Mouse (Mus musculus): ENCODE results near the gene Anxa3. TPM values are rescaled to one million over a fixed set of nuclear protein-coding genes. Genes with fewer than 3 reads are reported as not detected.

Anxa3 gene
- polyA plus RNA-seq, 1 experiment from 2014 or later = 21.7 TPM

DNA sequence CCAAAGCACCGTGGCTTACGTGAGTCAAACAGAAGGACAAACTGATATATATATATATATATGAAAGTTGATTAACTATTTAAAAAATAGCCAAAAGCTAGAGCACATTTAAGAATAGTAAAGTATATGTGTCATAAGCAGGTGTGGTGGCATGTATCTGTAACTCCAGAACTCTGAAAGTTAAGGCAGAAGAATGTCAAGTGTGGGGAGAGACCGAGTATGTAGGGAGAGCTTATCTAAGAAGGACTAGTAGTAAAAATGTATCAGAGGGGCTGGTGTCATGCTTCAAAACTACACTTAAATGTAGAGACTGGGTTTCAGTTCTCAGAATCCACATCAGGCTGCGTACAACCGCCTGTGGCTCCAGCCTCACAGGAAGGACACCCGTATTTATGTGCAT, 4.3 kb downstream of the Anxa3 start:
- H3K4me3 ChIP-seq (replicated peaks) = no peak overlapping the region
- no peak overlapping the region for H3K9ac ChIP-seq (replicated peaks)
- ATAC-seq = no peak
- H3K4me1 ChIP-seq (replicated peaks) = 0 out of 2 replicates have a peak, but pooled peaks cover 7% of the 10 kb centered on the region
- H3K27ac ChIP-seq = no peak overlapping the region
- H3K36me3 ChIP-seq = no peaks in the 10 kb centered on the region
- WGBS = 94% methylated on average over 6 of the region's 6 CpGs
- H3K27me3 ChIP-seq = peaks cover 16% of the 10 kb centered on the region; the same call in 1 of the 2 replicates
- H3K9me3 ChIP-seq = no peaks in the 10 kb centered on the region
- H3K4me2 ChIP-seq (replicated peaks) = no peak overlapping the region

DNA sequence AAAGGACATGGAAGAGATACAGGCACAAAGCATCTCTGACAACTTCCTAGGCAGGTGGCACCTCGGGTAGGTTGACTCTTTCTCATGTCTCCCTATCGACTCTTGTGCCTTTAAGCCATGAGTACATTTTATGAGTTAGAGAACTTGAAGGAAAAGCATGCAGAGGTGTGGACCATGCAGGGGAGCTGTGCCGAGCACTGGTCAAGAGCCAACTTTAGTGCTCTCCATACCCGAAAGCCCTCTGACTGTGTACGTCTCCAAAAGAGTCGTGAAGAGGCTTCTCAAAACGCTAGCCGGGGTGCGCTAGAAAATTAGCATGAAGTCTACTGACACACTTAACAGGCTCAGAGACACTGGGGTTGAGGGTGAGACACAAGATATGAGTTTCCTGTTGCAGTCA, 6.0 kb downstream of the Anxa3 start:
- no peak overlapping the region for H3K4me3 ChIP-seq (replicated peaks)
- 95% methylated on average over 9 of the region's 9 CpGs for WGBS
- no peak overlapping the region for H3K9ac ChIP-seq (replicated peaks)
- ATAC-seq = no peak
- H3K4me2 ChIP-seq (replicated peaks) = no peak overlapping the region
- no peaks in the 10 kb centered on the region for H3K9me3 ChIP-seq
- no peaks in the 10 kb centered on the region for H3K4me1 ChIP-seq (replicated peaks)
- H3K27me3 ChIP-seq = peaks cover 6% of the 10 kb centered on the region; the same call in 1 of the 2 replicates
- H3K27ac ChIP-seq = no peak overlapping the region
- H3K36me3 ChIP-seq = no peaks in the 10 kb centered on the region

DNA sequence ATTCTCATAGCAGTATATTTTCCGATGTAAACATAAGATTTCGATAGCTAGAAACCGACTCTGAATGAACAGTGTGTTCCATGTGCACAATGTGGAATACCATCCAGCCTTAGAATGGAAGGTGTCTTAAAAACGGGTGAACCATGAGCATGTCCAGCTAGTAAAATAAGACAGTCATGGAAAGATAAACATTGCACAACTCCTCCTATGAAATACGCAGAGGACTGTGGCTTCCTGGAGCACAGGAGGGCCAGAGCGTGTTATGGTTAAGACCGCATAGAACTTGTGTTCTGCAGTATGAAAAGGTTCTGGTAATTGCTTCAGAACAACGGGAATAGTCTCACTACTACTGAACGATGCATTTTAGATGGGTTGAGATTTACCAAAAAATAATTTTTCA, 6.8 kb downstream of the Anxa3 start:
- no peak for ATAC-seq
- H3K36me3 ChIP-seq = no peaks in the 10 kb centered on the region
- 93% methylated on average over 9 of the region's 9 CpGs for WGBS
- H3K4me3 ChIP-seq (replicated peaks) = no peak overlapping the region
- no peak overlapping the region for H3K9ac ChIP-seq (replicated peaks)
- H3K27ac ChIP-seq = no peak overlapping the region
- H3K4me1 ChIP-seq (replicated peaks) = no peaks in the 10 kb centered on the region
- H3K27me3 ChIP-seq = peaks cover 3% of the 10 kb centered on the region; the same call in 1 of the 2 replicates
- no peak overlapping the region for H3K4me2 ChIP-seq (replicated peaks)
- no peaks in the 10 kb centered on the region for H3K9me3 ChIP-seq

DNA sequence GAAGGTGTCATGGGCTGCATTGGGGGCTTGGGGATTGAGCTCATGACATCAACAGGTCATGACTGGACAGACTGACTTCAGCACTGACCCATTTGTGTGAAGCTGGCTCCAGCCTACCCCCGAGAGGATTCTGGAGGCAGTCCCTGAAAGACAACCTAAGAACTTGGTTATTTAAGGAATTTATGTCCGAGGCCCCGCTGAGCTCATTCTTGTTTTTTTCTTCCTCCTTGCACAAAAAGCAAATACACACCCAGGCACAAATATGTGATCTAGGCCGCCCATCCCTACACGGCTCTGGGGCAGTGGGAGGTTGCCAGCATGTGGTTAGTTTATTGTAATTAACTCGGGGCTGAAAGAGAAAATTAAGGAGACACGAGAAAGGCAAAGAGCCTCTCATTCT, 9.0 kb downstream of the Anxa3 start:
- 35% methylated on average over 7 of the region's 7 CpGs for WGBS
- Histone ChIP-seq H3K36me3 (no peaks in the 10 kb centered on the region), H3K9me3 (no peaks in the 10 kb centered on the region), H3K4me2 (replicated peaks) (no peak overlapping the region), H3K9ac (replicated peaks) (no peak overlapping the region), H3K27ac (no peak overlapping the region), H3K4me1 (replicated peaks) (no peaks in the 10 kb centered on the region), H3K27me3 (no peaks in the 10 kb centered on the region), H3K4me3 (replicated peaks) (no peak overlapping the region)
- no peak for ATAC-seq

DNA sequence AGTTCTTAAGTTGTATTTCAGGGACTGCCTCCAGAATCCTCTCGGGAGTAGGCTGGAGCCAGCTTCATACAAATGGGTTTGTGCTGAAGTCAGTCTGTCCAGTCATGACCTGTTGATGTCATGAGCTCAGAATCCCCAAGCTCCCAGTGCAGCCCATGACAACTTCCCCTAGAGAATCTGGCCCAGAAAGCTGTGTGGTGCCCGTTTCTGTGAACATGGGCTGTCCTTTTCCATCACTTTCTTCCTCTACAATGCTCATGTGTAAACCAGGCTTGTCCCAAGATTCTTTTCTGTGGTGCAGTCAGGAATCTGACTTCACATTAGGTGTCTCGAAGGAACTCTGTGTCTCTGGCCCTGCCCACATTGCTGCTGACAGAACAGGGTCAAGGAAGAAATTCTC, 10.0 kb downstream of the Anxa3 start:
- Histone ChIP-seq H3K4me2 (replicated peaks) (no peak overlapping the region), H3K9me3 (no peaks in the 10 kb centered on the region), H3K27me3 (no peaks in the 10 kb centered on the region), H3K4me3 (replicated peaks) (no peak overlapping the region), H3K9ac (replicated peaks) (no peak overlapping the region), H3K27ac (no peak overlapping the region), H3K36me3 (no peaks in the 10 kb centered on the region), H3K4me1 (replicated peaks) (no peaks in the 10 kb centered on the region)
- 76% methylated on average over 3 of the region's 3 CpGs for WGBS
- no peak for ATAC-seq

- Histone ChIP-seq H3K9ac (replicated peaks) (no peak overlapping the region), H3K4me1 (replicated peaks) (no peaks in the 10 kb centered on the region), H3K36me3 (no peaks in the 10 kb centered on the region), H3K9me3 (no peaks in the 10 kb centered on the region), H3K4me3 (replicated peaks) (no peak overlapping the region), H3K27ac (no peak overlapping the region), H3K27me3 (no peaks in the 10 kb centered on the region), H3K4me2 (replicated peaks) (no peak overlapping the region)
- ATAC-seq = no peak
- 92% methylated on average over 4 of the region's 4 CpGs for WGBS
Observed at GRCm38 (mm10) chr5:96804304-96804703, 11.2 kb downstream of the Anxa3 start.

GRCm38 (mm10) chr5:96804813-96805212, 11.7 kb downstream of the Anxa3 start:
- H3K9ac ChIP-seq (replicated peaks) = no peak overlapping the region
- no peaks in the 10 kb centered on the region for H3K27me3 ChIP-seq
- WGBS = 82% methylated on average over 3 of the region's 3 CpGs
- H3K9me3 ChIP-seq = no peaks in the 10 kb centered on the region
- no peak for ATAC-seq
- H3K36me3 ChIP-seq = no peaks in the 10 kb centered on the region
- H3K4me1 ChIP-seq (replicated peaks) = no peaks in the 10 kb centered on the region
- H3K4me2 ChIP-seq (replicated peaks) = no peak overlapping the region
- no peak overlapping the region for H3K27ac ChIP-seq
- H3K4me3 ChIP-seq (replicated peaks) = no peak overlapping the region

DNA sequence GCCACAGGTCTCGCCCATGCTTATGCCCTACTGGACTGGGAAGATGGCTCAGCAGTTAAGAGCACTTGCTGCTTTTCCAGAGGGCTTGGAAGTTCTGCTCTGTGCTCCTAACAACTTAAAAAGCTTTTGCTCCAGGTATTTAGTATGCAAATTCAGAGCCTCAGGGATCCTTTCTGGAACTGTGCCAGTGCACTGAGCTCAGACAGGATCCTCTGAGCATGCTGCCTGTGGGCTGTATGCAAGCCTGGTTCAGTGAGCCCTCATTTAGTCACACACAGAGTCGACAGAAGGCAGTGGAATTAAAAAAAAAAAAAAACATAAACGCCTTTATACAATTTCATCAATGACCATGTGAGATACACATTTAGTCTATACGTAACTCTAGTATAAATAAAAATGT, 17.5 kb downstream of the Anxa3 start:
- Histone ChIP-seq H3K4me3 (replicated peaks) (no peak overlapping the region), H3K27ac (no peak overlapping the region), H3K9ac (replicated peaks) (no peak overlapping the region), H3K9me3 (no peaks in the 10 kb centered on the region), H3K4me2 (replicated peaks) (no peak overlapping the region), H3K27me3 (no peaks in the 10 kb centered on the region), H3K36me3 (no peaks in the 10 kb centered on the region), H3K4me1 (replicated peaks) (no peaks in the 10 kb centered on the region)
- no peak for ATAC-seq
- WGBS = 71% methylated on average over 4 of the region's 4 CpGs

DNA sequence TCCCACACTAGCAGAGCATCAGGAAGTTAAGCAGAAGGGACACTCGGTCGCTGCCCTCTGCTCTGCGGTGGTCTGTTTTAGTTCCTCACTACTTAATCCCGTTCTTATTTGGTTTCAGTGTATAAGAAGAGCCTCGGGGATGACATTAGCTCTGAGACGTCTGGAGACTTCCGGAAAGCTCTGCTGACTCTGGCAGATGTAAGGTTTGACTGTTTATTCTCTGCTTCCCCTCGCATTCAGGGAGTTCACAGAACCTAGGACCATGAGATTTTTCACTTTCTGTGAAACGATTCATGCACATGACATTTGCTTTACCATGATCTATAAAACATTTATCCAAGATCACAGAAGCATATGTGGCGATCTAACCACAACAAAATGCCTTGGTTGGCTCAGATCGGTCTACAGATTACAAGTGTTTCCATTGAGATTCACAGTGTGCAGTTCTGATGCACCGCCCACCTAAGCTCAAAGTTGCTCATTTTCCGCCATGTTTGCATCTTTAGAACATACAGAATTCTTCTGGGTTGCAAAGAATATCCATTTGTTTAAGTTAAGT, 31.7 kb downstream of the Anxa3 start:
- H3K4me3 ChIP-seq (replicated peaks) = no peak overlapping the region
- H3K9me3 ChIP-seq = no peaks in the 10 kb centered on the region
- H3K9ac ChIP-seq (replicated peaks) = no peak overlapping the region
- no peak overlapping the region for H3K4me2 ChIP-seq (replicated peaks)
- no peak overlapping the region for H3K27ac ChIP-seq
- H3K4me1 ChIP-seq (replicated peaks) = no peaks in the 10 kb centered on the region
- no peaks in the 10 kb centered on the region for H3K36me3 ChIP-seq
- no peak for ATAC-seq
- WGBS = 88% methylated on average over 13 of the region's 13 CpGs
- H3K27me3 ChIP-seq = no peaks in the 10 kb centered on the region

- no peak overlapping the region for H3K9ac ChIP-seq (replicated peaks)
- H3K27ac ChIP-seq = no peak overlapping the region
- no peaks in the 10 kb centered on the region for H3K4me1 ChIP-seq (replicated peaks)
- H3K4me2 ChIP-seq (replicated peaks) = no peak overlapping the region
- H3K36me3 ChIP-seq = no peaks in the 10 kb centered on the region
- no peaks in the 10 kb centered on the region for H3K27me3 ChIP-seq
- no peak for ATAC-seq
- 87% methylated on average over 1 of the region's 1 CpGs for WGBS
- H3K4me3 ChIP-seq (replicated peaks) = no peak overlapping the region
- no peaks in the 10 kb centered on the region for H3K9me3 ChIP-seq
Observed at GRCm38 (mm10) chr5:96827176-96827575, 34.0 kb downstream of the Anxa3 start.

GRCm38 (mm10) chr5:96834338-96834737, 41.2 kb downstream of the Anxa3 start:
- Histone ChIP-seq H3K9ac (replicated peaks) (no peak overlapping the region), H3K36me3 (no peaks in the 10 kb centered on the region), H3K4me2 (replicated peaks) (no peak overlapping the region), H3K27ac (no peak overlapping the region), H3K4me1 (replicated peaks) (no peaks in the 10 kb centered on the region), H3K4me3 (replicated peaks) (no peak overlapping the region), H3K27me3 (no peaks in the 10 kb centered on the region), H3K9me3 (no peaks in the 10 kb centered on the region)
- 73% methylated on average over 5 of the region's 5 CpGs for WGBS
- no peak for ATAC-seq

DNA sequence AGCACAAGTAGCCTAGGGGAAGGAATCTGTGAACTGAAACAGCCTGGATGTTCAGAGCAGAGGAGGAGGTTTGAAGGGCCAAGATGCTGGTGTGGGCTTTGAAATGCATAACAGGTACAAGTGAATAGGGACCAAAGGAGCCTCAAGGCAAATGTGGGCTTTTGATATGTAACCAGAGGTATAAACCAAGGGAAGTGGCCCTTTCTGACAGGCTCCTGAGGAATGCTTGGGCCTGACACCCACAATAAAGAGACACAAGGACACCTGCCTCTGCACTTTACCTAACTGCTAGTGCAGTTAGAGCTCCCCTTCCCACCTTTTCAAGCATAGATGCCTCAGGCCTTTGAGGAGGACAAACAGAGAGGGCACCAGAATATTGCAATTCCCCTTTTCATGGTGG, 54.8 kb downstream of the Anxa3 start:
- ATAC-seq = no peak
- no peaks in the 10 kb centered on the region for H3K27me3 ChIP-seq
- H3K9me3 ChIP-seq = no peaks in the 10 kb centered on the region
- no peak overlapping the region for H3K27ac ChIP-seq
- H3K9ac ChIP-seq (replicated peaks) = no peak overlapping the region
- no peak overlapping the region for H3K4me2 ChIP-seq (replicated peaks)
- H3K36me3 ChIP-seq = no peaks in the 10 kb centered on the region
- no peaks in the 10 kb centered on the region for H3K4me1 ChIP-seq (replicated peaks)
- H3K4me3 ChIP-seq (replicated peaks) = no peak overlapping the region

DNA sequence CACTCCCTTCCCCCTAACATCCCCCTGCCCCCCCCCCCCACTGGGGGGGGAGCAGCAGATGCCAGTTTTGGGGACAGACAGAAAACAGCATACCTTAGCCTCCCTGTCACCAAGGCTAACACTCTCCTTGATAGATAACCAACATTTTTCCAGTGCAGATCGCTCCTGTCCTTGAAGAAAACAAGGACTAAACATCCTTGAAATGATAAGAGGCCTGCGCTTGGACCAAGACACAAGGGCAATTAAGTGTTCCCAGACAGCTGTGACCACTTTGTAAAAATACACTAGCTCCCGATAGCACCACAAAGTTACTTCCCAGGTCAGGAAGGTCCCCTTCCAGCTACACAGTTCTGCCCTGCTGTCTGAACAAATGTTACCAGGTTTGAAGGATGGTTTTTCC, 55.2 kb downstream of the Anxa3 start:
- Histone ChIP-seq H3K9me3 (no peaks in the 10 kb centered on the region), H3K27ac (no peak overlapping the region), H3K4me1 (replicated peaks) (no peaks in the 10 kb centered on the region), H3K9ac (replicated peaks) (no peak overlapping the region), H3K27me3 (no peaks in the 10 kb centered on the region), H3K36me3 (no peaks in the 10 kb centered on the region), H3K4me3 (replicated peaks) (no peak overlapping the region), H3K4me2 (replicated peaks) (no peak overlapping the region)
- 86% methylated on average over 3 of the region's 3 CpGs for WGBS
- ATAC-seq = no peak
